Mouse (Mus musculus): ENCODE data around the gene Gm10563.
"Not testable (repeated sequence)": the region's sequence is repeated elsewhere in the genome, so short reads cannot be mapped to it uniquely, and the experiment has no call there.

Gm10563 gene

GRCm38 (mm10) chr4:155672082-155672481 lies 26.9 kb upstream of the Gm10563 start:
- Histone ChIP-seq H3K4me1 (replicated peaks; ENCODE audit: low read depth, low read length) (peaks cover 31% of the 10 kb centered on the region), H3K4me3 (replicated peaks; ENCODE audit: low read length) (no peak overlapping the region), H3K36me3 (ENCODE audit: insufficient read depth, low read length) (no peaks in the 10 kb centered on the region), H3K27me3 (ENCODE audit: insufficient read depth, low read length) (no peaks in the 10 kb centered on the region), H3K9me3 (ENCODE audit: low read length) (peaks cover 41% of the 10 kb centered on the region)
- TF ChIP-seq NANOG (IDR thresholded peaks at IDR 0.05; ENCODE audit: borderline replicate concordance, low read length), result no peak
- no peak for TF ChIP-seq POU5F1 (IDR thresholded peaks at IDR 0.05; ENCODE audit: borderline replicate concordance, low read length)
- no peak for TF ChIP-seq CTCF (conservative IDR thresholded peaks at IDR 0.05; ENCODE audit: low read length)

GRCm38 (mm10) chr4:155670236-155670635 lies 25.0 kb upstream of the Gm10563 start:
- H3K27me3 ChIP-seq (ENCODE audit: insufficient read depth, low read length), result not testable (repeated sequence)

GRCm38 (mm10) chr4:155669598-155670075 lies 24.4 kb upstream of the Gm10563 start:
- Histone ChIP-seq H3K36me3 (ENCODE audit: insufficient read depth, low read length) (peaks cover 24% of the 10 kb centered on the region), H3K27me3 (ENCODE audit: insufficient read depth, low read length) (no peaks in the 10 kb centered on the region), H3K9me3 (ENCODE audit: low read length) (peaks cover 22% of the 10 kb centered on the region), H3K4me1 (replicated peaks; ENCODE audit: low read depth, low read length) (peaks cover 37% of the 10 kb centered on the region), H3K4me3 (replicated peaks; ENCODE audit: low read length) (peak overlapping the region; percentile 93)
- TF ChIP-seq POU5F1 (IDR thresholded peaks at IDR 0.05; ENCODE audit: borderline replicate concordance, low read length) (no peak), NANOG (IDR thresholded peaks at IDR 0.05; ENCODE audit: borderline replicate concordance, low read length) (no peak), CTCF (conservative IDR thresholded peaks at IDR 0.05; ENCODE audit: low read length) (no peak)

More at GRCm38 (mm10) chr4:155670236-155670635, 25.0 kb upstream of the Gm10563 start:
- H3K9me3 ChIP-seq (ENCODE audit: low read length), result peaks cover 28% of the 10 kb centered on the region
- H3K36me3 ChIP-seq (ENCODE audit: insufficient read depth, low read length), result peaks cover 18% of the 10 kb centered on the region
- peak; percentile 91 for TF ChIP-seq NANOG (IDR thresholded peaks at IDR 0.05; ENCODE audit: borderline replicate concordance, low read length)
- H3K4me1 ChIP-seq (replicated peaks; ENCODE audit: low read depth, low read length), result peaks cover 31% of the 10 kb centered on the region
- peak overlapping the region; percentile 93 for H3K4me3 ChIP-seq (replicated peaks; ENCODE audit: low read length)

GRCm38 (mm10) chr4:155668689-155669597 lies 23.7 kb upstream of the Gm10563 start, which contains the start of gene Mib2:
TSS of gene Mib2 (minus strand) at chr4:155669198.
- H3K4me3 ChIP-seq (replicated peaks; ENCODE audit: low read length), result peak within 1 kb of the TSS; percentile 93
- TF ChIP-seq CTCF (conservative IDR thresholded peaks at IDR 0.05; ENCODE audit: low read length), result no peak
- TF ChIP-seq POU5F1 (IDR thresholded peaks at IDR 0.05; ENCODE audit: borderline replicate concordance, low read length), result no peak
- TF ChIP-seq NANOG (IDR thresholded peaks at IDR 0.05; ENCODE audit: borderline replicate concordance, low read length), result no peak
- H3K4me1 ChIP-seq (replicated peaks; ENCODE audit: low read depth, low read length), result peaks cover 44% of the 10 kb centered on the region
- peaks cover 15% of the 10 kb centered on the region for H3K9me3 ChIP-seq (ENCODE audit: low read length)
- no peaks in the 10 kb centered on the region for H3K27me3 ChIP-seq (ENCODE audit: insufficient read depth, low read length)
- peaks cover 31% of the 10 kb centered on the region for H3K36me3 ChIP-seq (ENCODE audit: insufficient read depth, low read length)

- no peak for TF ChIP-seq POU5F1 (IDR thresholded peaks at IDR 0.05; ENCODE audit: borderline replicate concordance, low read length)
- TF ChIP-seq CTCF (conservative IDR thresholded peaks at IDR 0.05; ENCODE audit: low read length), result no peak
- no peak for TF ChIP-seq NANOG (IDR thresholded peaks at IDR 0.05; ENCODE audit: borderline replicate concordance, low read length)
- no peaks in the 10 kb centered on the region for H3K9me3 ChIP-seq (ENCODE audit: low read length)
- no peaks in the 10 kb centered on the region for H3K27me3 ChIP-seq (ENCODE audit: insufficient read depth, low read length)
- peaks cover 49% of the 10 kb centered on the region for H3K4me1 ChIP-seq (replicated peaks; ENCODE audit: low read depth, low read length)
- no peak overlapping the region for H3K4me3 ChIP-seq (replicated peaks; ENCODE audit: low read length)
- peaks cover 49% of the 10 kb centered on the region for H3K36me3 ChIP-seq (ENCODE audit: insufficient read depth, low read length)
These were observed 21.7 kb upstream of the Gm10563 start for GRCm38 (mm10) chr4:155666903-155667302.

GRCm38 (mm10) chr4:155660641-155661040 lies 15.4 kb upstream of the Gm10563 start:
- Histone ChIP-seq H3K27me3 (ENCODE audit: insufficient read depth, low read length) (no peaks in the 10 kb centered on the region), H3K4me1 (replicated peaks; ENCODE audit: low read depth, low read length) (peaks cover 51% of the 10 kb centered on the region), H3K4me3 (replicated peaks; ENCODE audit: low read length) (no peak overlapping the region), H3K9me3 (ENCODE audit: low read length) (no peaks in the 10 kb centered on the region), H3K36me3 (ENCODE audit: insufficient read depth, low read length) (peaks cover 97% of the 10 kb centered on the region)
- TF ChIP-seq POU5F1 (IDR thresholded peaks at IDR 0.05; ENCODE audit: borderline replicate concordance, low read length) (no peak), NANOG (IDR thresholded peaks at IDR 0.05; ENCODE audit: borderline replicate concordance, low read length) (no peak), CTCF (conservative IDR thresholded peaks at IDR 0.05; ENCODE audit: low read length) (no peak)

GRCm38 (mm10) chr4:155658961-155659360 lies 13.8 kb upstream of the Gm10563 start:
- Histone ChIP-seq H3K4me3 (replicated peaks; ENCODE audit: low read length) (no peak overlapping the region), H3K27me3 (ENCODE audit: insufficient read depth, low read length) (peaks cover 3% of the 10 kb centered on the region), H3K4me1 (replicated peaks; ENCODE audit: low read depth, low read length) (peaks cover 52% of the 10 kb centered on the region), H3K36me3 (ENCODE audit: insufficient read depth, low read length) (peaks cover 85% of the 10 kb centered on the region), H3K9me3 (ENCODE audit: low read length) (no peaks in the 10 kb centered on the region)
- TF ChIP-seq CTCF (conservative IDR thresholded peaks at IDR 0.05; ENCODE audit: low read length) (no peak), NANOG (IDR thresholded peaks at IDR 0.05; ENCODE audit: borderline replicate concordance, low read length) (no peak), POU5F1 (IDR thresholded peaks at IDR 0.05; ENCODE audit: borderline replicate concordance, low read length) (no peak)

GRCm38 (mm10) chr4:155656214-155656751 lies 11.1 kb upstream of the Gm10563 start:
- H3K4me1 ChIP-seq (replicated peaks; ENCODE audit: low read depth, low read length), result peaks cover 71% of the 10 kb centered on the region
- H3K36me3 ChIP-seq (ENCODE audit: insufficient read depth, low read length), result peaks cover 68% of the 10 kb centered on the region
- no peaks in the 10 kb centered on the region for H3K9me3 ChIP-seq (ENCODE audit: low read length)
- no peak for TF ChIP-seq CTCF (conservative IDR thresholded peaks at IDR 0.05; ENCODE audit: low read length)
- no peak for TF ChIP-seq NANOG (IDR thresholded peaks at IDR 0.05; ENCODE audit: borderline replicate concordance, low read length)
- no peak for TF ChIP-seq POU5F1 (IDR thresholded peaks at IDR 0.05; ENCODE audit: borderline replicate concordance, low read length)
- peak overlapping the region; percentile 26 for H3K4me3 ChIP-seq (replicated peaks; ENCODE audit: low read length)
- peaks cover 27% of the 10 kb centered on the region for H3K27me3 ChIP-seq (ENCODE audit: insufficient read depth, low read length)
